Mouse (Mus musculus): Measurements from ENCODE around the gene Porcn. TPM values are rescaled to one million over a fixed set of nuclear protein-coding genes. Genes with fewer than 3 reads are reported as not detected.

The Porcn gene
- 10.2 and 11.6 TPM in 2 replicates for polyA plus RNA-seq (2015; fragmentation: Nextera tagmentation; extraction: Ambion mirVana)

- Histone ChIP-seq H3K9me3 (no peaks in the 10 kb centered on the region), H3K4me3 (peak within 1 kb of the TSS; percentile 53), H3K27ac (no peak within 1 kb of the TSS), H3K27me3 (no peaks in the 10 kb centered on the region), H3K9ac (peak within 1 kb of the TSS; percentile 49), H3K4me2 (peak within 1 kb of the TSS; percentile 68), H3K4me1 (peaks cover 4% of the 10 kb centered on the region; the same call in 1 of the 2 replicates), H3K36me3 (no peaks in the 10 kb centered on the region)
- peak; percentile 93 for ATAC-seq (ENCODE audit: borderline replicate concordance, extremely low read depth, low FRiP score, low TSS enrichment)
- WGBS: 12% methylated on average over 42 of the region's 46 CpGs
Observed at GRCm38 (mm10) chrX:8206015-8206693, at the start of gene Porcn. Porcn (minus strand) TSS chrX:8206525.

- peaks cover 7% of the 10 kb centered on the region; the same call in 1 of the 2 replicates for H3K4me1 ChIP-seq
- ATAC-seq (ENCODE audit: borderline replicate concordance, extremely low read depth, low FRiP score, low TSS enrichment): no peak
- H3K27me3 ChIP-seq: no peaks in the 10 kb centered on the region
- H3K4me2 ChIP-seq: no peak overlapping the region
- no peak overlapping the region for H3K4me3 ChIP-seq
- no peak overlapping the region for H3K9ac ChIP-seq
- H3K36me3 ChIP-seq: no peaks in the 10 kb centered on the region
- 37% methylated on average over 6 of the region's 6 CpGs for WGBS
- H3K9me3 ChIP-seq: no peaks in the 10 kb centered on the region
- no peak overlapping the region for H3K27ac ChIP-seq
Observed at GRCm38 (mm10) chrX:8255807-8256206, 49.5 kb upstream of the Porcn start.

- no peak overlapping the region for H3K9ac ChIP-seq
- no peak for ATAC-seq (ENCODE audit: borderline replicate concordance, extremely low read depth, low FRiP score, low TSS enrichment)
Observed at GRCm38 (mm10) chrX:8253711-8254110, 47.4 kb upstream of the Porcn start.

GRCm38 (mm10) chrX:8252334-8253285, 46.3 kb upstream of the Porcn start, which contains the start of gene Ftsj1:
Ftsj1 (minus strand) TSS chrX:8252406.
- peak within 1 kb of the TSS; percentile 62 for H3K9ac ChIP-seq
- peak within 1 kb of the TSS; percentile 59 for H3K4me3 ChIP-seq
- peaks cover 7% of the 10 kb centered on the region; the same call in 1 of the 2 replicates for H3K4me1 ChIP-seq
- no peaks in the 10 kb centered on the region for H3K27me3 ChIP-seq
- no peaks in the 10 kb centered on the region for H3K36me3 ChIP-seq
- no peaks in the 10 kb centered on the region for H3K9me3 ChIP-seq
- peak within 1 kb of the TSS; percentile 73 for H3K27ac ChIP-seq
- 12% methylated on average over 45 of the region's 45 CpGs for WGBS
- peak within 1 kb of the TSS; percentile 55 for H3K4me2 ChIP-seq
- peak; percentile 88 for ATAC-seq (ENCODE audit: borderline replicate concordance, extremely low read depth, low FRiP score, low TSS enrichment)

More at GRCm38 (mm10) chrX:8253711-8254110, 47.4 kb upstream of the Porcn start:
- H3K4me2 ChIP-seq: no peak overlapping the region
- no peaks in the 10 kb centered on the region for H3K27me3 ChIP-seq
- no peaks in the 10 kb centered on the region for H3K9me3 ChIP-seq
- WGBS: 85% methylated on average over 2 of the region's 2 CpGs
- no peak overlapping the region for H3K27ac ChIP-seq
- no peak overlapping the region for H3K4me3 ChIP-seq
- peaks cover 7% of the 10 kb centered on the region; the same call in 1 of the 2 replicates for H3K4me1 ChIP-seq
- no peaks in the 10 kb centered on the region for H3K36me3 ChIP-seq

- Histone ChIP-seq H3K4me3 (peak overlapping the region; percentile 59), H3K4me1 (peaks cover 7% of the 10 kb centered on the region; the same call in 1 of the 2 replicates), H3K27me3 (no peaks in the 10 kb centered on the region), H3K9me3 (no peaks in the 10 kb centered on the region), H3K9ac (peak overlapping the region; percentile 62), H3K4me2 (peak overlapping the region; percentile 55), H3K27ac (no peak overlapping the region), H3K36me3 (no peaks in the 10 kb centered on the region)
- ATAC-seq (ENCODE audit: borderline replicate concordance, extremely low read depth, low FRiP score, low TSS enrichment): peak; percentile 4; the same call in 1 of the 2 replicates
- WGBS: 19% methylated on average over 18 of the region's 18 CpGs
Observed at GRCm38 (mm10) chrX:8251789-8252333, 45.5 kb upstream of the Porcn start.

GRCm38 (mm10) chrX:8248542-8249120, 42.3 kb upstream of the Porcn start:
- Histone ChIP-seq H3K4me1 (peaks cover 7% of the 10 kb centered on the region; the same call in 1 of the 2 replicates), H3K4me2 (no peak overlapping the region), H3K9ac (no peak overlapping the region), H3K4me3 (no peak overlapping the region), H3K9me3 (no peaks in the 10 kb centered on the region), H3K36me3 (0 out of 2 replicates have a peak, but pooled peaks cover 4% of the 10 kb centered on the region), H3K27ac (peak overlapping the region; percentile 33), H3K27me3 (no peaks in the 10 kb centered on the region)
- WGBS: 53% methylated on average over 8 of the region's 8 CpGs
- peak; percentile 56; the same call in 1 of the 2 replicates for ATAC-seq (ENCODE audit: borderline replicate concordance, extremely low read depth, low FRiP score, low TSS enrichment)

- no peaks in the 10 kb centered on the region for H3K27me3 ChIP-seq
- WGBS: 86% methylated on average over 2 of the region's 2 CpGs
- H3K36me3 ChIP-seq: 0 out of 2 replicates have a peak, but pooled peaks cover 4% of the 10 kb centered on the region
- H3K9me3 ChIP-seq: no peaks in the 10 kb centered on the region
- H3K4me2 ChIP-seq: no peak overlapping the region
- no peak overlapping the region for H3K9ac ChIP-seq
- H3K27ac ChIP-seq: no peak overlapping the region
- H3K4me3 ChIP-seq: no peak overlapping the region
- H3K4me1 ChIP-seq: peaks cover 7% of the 10 kb centered on the region; the same call in 1 of the 2 replicates
- no peak for ATAC-seq (ENCODE audit: borderline replicate concordance, extremely low read depth, low FRiP score, low TSS enrichment)
Observed at GRCm38 (mm10) chrX:8247680-8248079, 41.4 kb upstream of the Porcn start.

- H3K4me1 ChIP-seq: no peaks in the 10 kb centered on the region
- no peaks in the 10 kb centered on the region for H3K36me3 ChIP-seq
- 70% methylated on average over 13 of the region's 13 CpGs for WGBS
- no peak overlapping the region for H3K4me3 ChIP-seq
- H3K27ac ChIP-seq: no peak overlapping the region
- no peak for ATAC-seq (ENCODE audit: borderline replicate concordance, extremely low read depth, low FRiP score, low TSS enrichment)
- H3K9ac ChIP-seq: no peak overlapping the region
- no peaks in the 10 kb centered on the region for H3K27me3 ChIP-seq
- no peaks in the 10 kb centered on the region for H3K9me3 ChIP-seq
- H3K4me2 ChIP-seq: no peak overlapping the region
Observed at GRCm38 (mm10) chrX:8238804-8239395, 32.6 kb upstream of the Porcn start.

- Histone ChIP-seq H3K9ac (no peak overlapping the region), H3K4me1 (no peaks in the 10 kb centered on the region), H3K27ac (no peak overlapping the region), H3K36me3 (no peaks in the 10 kb centered on the region), H3K27me3 (no peaks in the 10 kb centered on the region), H3K4me3 (no peak overlapping the region), H3K4me2 (no peak overlapping the region), H3K9me3 (no peaks in the 10 kb centered on the region)
- 81% methylated on average over 2 of the region's 2 CpGs for WGBS
- ATAC-seq (ENCODE audit: borderline replicate concordance, extremely low read depth, low FRiP score, low TSS enrichment): no peak
Observed at GRCm38 (mm10) chrX:8236704-8237103, 30.4 kb upstream of the Porcn start.

GRCm38 (mm10) chrX:8233602-8234001, 27.3 kb upstream of the Porcn start:
- no peak for ATAC-seq (ENCODE audit: borderline replicate concordance, extremely low read depth, low FRiP score, low TSS enrichment)
- 65% methylated on average over 3 of the region's 3 CpGs for WGBS
- Histone ChIP-seq H3K9ac (no peak overlapping the region), H3K9me3 (no peaks in the 10 kb centered on the region), H3K36me3 (no peaks in the 10 kb centered on the region), H3K27ac (no peak overlapping the region), H3K4me3 (no peak overlapping the region), H3K4me1 (no peaks in the 10 kb centered on the region), H3K4me2 (no peak overlapping the region), H3K27me3 (no peaks in the 10 kb centered on the region)

- WGBS: 76% methylated on average over 4 of the region's 4 CpGs
Observed at GRCm38 (mm10) chrX:8230272-8230671, 23.9 kb upstream of the Porcn start.

More at GRCm38 (mm10) chrX:8230272-8230671, 23.9 kb upstream of the Porcn start:
- Histone ChIP-seq H3K27me3 (no peaks in the 10 kb centered on the region), H3K4me2 (no peak overlapping the region), H3K4me3 (no peak overlapping the region), H3K9ac (no peak overlapping the region), H3K9me3 (no peaks in the 10 kb centered on the region), H3K27ac (no peak overlapping the region), H3K36me3 (no peaks in the 10 kb centered on the region), H3K4me1 (no peaks in the 10 kb centered on the region)
- no peak for ATAC-seq (ENCODE audit: borderline replicate concordance, extremely low read depth, low FRiP score, low TSS enrichment)

Measured in lung, embryonic 15.5 days (tissue).